Mouse (Mus musculus) E14TG2a.4 (cell line): Measurements from ENCODE around the gene Gm10666.
"Not testable (repeated sequence)": the region's sequence is repeated elsewhere in the genome, so short reads cannot be mapped to it uniquely, and the experiment has no call there.

Experiments
- CTCF ChIP-seq: conservative IDR thresholded peaks from 2 replicates; pipeline ENCODE4 v1.5.1; 2014; ENCODE audit warnings: low read length
- NANOG ChIP-seq: IDR thresholded peaks from 2 replicates; pipeline ENCODE4 v1.6.1; 2014; ENCODE audit warnings: borderline replicate concordance, low read length, mixed read lengths

GRCm38 (mm10) chr7:22134641-22135040 lies at the start of gene Gm10666:
- TF ChIP-seq CTCF, NANOG: not testable (repeated sequence)
